Mouse (Mus musculus): ENCODE results near the gene Gstt1.
"Not testable (repeated sequence)": the region's sequence is repeated elsewhere in the genome, so short reads cannot be mapped to it uniquely, and the experiment has no call there.

Gstt1 gene

DNA sequence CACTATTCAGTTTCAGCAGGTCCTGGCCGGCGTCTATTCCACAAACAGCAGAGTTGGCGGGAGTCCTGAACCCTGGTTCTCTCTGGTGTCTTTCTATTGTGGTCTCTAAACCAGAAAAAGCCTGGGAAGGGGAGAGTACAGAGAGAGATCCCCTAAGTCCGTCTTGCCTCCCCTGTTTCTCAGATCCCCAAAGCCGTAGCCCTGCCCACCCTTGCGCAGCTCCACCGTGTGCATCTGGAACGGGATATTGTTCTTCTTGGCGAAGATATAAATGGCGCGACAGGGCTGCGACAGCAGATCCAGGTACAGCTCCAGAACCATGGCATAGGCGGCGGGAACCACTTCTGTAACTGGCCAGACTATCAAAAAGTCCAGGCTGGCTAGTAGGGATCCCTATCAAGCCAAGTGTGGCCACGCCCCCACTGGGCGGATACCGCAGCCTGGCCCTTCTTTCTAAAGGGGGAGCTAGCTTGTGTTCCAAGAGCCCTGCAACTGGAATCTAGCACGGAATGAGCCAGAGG is at the start of gene Gstt1:
Gene Gstt1 (minus strand): TSS at position 409 of the 521 bp plus-strand sequence.
- peak in 1 of 2 experiments; percentile 53 for DNase-seq (ENCODE audit: low spot score in 2 of 2)

- DNase-seq (ENCODE audit: low spot score in 2 of 2) = no peak
These were observed 47.0 kb upstream of the Gstt1 start for GRCm38 (mm10) chr10:75845306-75845930.

DNA sequence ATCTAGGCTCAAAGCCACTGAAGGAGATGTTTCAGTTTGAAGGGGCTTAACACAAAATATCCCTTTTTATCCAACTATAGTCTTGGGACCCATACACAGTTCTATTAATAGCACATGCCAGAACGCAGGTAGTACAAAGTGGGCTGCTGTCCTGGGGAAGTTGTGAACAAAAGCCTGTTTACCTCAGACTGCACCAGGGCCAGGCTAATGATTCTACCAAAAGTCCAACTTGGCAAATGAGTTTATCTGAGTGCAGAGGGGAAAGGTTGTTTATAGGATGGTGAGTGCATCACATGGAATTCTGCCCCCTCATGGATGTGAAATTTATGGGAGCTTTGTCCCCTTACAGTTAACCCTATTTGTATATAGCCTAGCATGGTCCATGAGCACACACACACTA is 46.4 kb upstream of the Gstt1 start:
- DNase-seq (ENCODE audit: low spot score in 2 of 2) = no peak

DNA sequence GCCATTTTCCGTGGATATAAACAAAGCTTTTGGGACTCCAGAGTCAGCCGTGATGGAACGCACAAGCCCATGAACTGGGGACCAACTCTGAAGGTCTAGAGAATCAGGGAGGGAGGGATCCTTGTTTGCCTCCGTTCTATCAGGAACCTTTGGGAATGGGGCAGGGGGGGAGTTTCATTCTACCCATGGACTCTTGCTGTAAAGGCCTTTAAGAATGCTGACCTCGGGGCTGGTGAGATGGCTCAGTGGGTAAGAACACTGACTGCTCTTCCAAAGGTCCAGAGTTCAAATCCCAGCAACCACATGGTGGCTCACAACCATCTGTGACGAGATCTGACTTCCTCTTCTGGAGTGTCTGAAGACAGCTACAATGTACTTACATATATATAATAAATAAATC is 45.5 kb upstream of the Gstt1 start:
- DNase-seq (ENCODE audit: low spot score in 2 of 2) = not testable (repeated sequence)

DNA sequence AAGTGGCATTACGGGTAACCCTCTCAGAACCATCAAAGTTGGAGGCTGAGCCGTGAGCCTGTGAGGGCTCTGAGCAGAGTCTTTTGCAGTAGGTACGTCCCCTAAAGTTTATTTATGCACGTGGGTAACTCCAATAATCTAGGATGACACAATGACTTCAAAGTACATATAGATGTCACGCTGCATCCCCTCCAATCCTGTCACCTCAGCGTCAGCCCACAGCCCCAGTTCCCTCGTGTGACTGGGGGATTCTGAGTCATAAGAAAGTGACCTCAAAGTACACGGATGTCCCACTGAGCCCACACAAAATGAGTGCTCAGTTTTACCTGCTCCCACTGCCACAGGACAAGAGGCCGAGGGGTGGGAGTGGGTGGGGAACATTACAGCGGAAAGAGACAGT is 40.7 kb upstream of the Gstt1 start:
- no peak for DNase-seq (ENCODE audit: low spot score in 2 of 2)

DNA sequence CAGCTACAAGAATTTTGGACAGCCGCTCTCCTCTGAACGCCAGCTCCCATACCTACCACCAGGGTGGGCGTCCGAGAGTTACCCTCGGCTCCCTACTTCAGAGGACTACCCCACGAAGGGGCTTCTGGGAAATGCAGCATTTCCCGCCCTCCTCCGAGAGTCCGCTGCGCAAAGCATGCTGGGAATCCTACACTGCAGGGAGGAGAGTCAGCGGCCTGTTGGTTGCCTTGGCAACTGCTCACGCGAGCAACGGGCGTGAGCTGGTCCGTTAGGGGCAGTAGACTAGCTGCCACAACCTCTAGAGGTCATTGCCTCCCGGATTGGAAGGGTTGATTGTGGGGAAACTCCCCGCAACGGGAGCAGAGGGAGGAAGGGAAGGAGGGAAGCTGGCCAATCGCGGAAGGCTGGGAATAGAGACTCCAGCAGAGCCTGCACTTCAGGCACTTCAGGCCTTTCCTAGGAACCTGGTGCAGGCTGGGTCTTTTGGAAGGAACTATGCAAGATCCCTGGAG is 38.9 kb upstream of the Gstt1 start, which contains the start of gene Gstt2:
Gene Gstt2 (minus strand): TSS at position 177 of the 512 bp plus-strand sequence.
- DNase-seq (ENCODE audit: low spot score in 2 of 2) = peak; percentile 89 to 93

- DNase-seq (ENCODE audit: low spot score in 2 of 2) = no peak
These were observed 37.6 kb upstream of the Gstt1 start for GRCm38 (mm10) chr10:75835761-75836531.

GRCm38 (mm10) chr10:75835307-75835706 is 36.9 kb upstream of the Gstt1 start:
- DNase-seq (ENCODE audit: low spot score in 2 of 2) = peak in 1 of 2 experiments; percentile 53

DNA sequence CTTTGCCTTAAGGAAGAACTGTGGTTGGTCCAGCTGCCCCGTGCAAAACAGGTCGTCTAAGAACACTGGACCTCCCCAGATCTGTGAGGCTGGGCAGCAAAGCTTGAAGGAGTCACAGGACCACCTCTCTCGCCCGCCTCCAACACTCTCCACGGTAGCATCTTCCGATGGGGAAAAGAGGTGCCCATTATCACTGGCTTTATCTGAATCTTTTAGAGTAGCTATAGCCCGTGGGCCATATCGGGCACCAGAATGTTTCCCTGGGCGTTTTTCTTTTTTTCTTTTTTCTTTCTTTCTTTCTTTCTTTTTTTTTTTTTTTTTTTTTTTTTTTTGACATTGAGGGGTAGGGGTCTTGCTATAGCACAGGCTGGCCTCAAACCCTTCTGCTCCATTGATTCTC is 36.3 kb upstream of the Gstt1 start:
- DNase-seq (ENCODE audit: low spot score in 2 of 2) = no peak

DNA sequence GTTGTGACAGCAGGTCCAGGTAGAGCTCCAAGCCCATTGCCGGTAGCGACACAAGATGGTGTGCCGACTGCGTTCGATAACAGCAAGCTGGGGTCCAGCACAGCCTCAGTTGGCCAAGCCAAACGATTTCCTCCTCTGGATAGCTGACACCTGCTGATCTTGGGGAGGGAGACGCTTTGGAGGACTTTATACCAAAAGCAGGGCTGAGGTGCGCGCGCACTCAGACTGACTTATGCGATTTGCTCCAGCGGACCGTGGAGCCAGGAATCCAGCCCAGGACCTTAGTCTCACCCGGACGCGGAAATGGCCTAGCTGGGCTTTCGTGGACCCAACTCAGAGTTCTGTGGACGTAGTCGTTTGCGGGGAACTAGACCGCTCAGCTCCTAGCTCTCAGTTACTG is 35.9 kb upstream of the Gstt1 start:
- DNase-seq (ENCODE audit: low spot score in 2 of 2) = peak; percentile 75 to 83

DNA sequence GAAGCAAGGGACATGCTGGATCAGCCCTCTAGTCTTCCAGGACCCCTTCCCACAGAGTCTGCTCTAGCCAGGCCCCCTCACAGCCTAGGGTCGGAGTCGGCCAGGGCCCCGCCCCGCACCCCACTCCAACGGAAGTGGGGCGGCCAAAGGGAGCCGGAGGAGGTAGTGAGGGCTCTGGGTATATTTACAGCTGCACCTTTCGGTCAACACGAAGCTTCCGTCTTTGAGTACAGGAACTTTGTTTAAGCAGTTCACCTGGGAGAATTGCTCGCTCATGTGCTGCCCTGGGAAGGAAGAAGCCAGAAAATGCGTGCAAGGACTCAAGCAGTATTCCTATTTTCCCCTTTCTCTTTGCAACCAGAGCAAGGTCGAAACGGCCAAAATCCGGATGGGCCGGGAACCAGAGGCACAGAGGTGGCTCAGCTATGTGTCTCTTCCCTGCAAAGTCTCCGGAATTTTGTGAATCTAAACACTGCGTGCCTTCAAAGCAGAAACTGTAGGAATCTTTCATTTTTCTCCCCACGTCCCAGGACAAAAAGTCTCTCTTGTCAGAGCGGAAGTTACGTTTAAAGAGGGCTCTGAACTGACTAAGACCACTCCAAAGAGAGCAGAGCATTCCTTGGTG is 35.2 kb upstream of the Gstt1 start:
- peak in 1 of 2 experiments; percentile 25 for DNase-seq (ENCODE audit: low spot score in 2 of 2)

DNA sequence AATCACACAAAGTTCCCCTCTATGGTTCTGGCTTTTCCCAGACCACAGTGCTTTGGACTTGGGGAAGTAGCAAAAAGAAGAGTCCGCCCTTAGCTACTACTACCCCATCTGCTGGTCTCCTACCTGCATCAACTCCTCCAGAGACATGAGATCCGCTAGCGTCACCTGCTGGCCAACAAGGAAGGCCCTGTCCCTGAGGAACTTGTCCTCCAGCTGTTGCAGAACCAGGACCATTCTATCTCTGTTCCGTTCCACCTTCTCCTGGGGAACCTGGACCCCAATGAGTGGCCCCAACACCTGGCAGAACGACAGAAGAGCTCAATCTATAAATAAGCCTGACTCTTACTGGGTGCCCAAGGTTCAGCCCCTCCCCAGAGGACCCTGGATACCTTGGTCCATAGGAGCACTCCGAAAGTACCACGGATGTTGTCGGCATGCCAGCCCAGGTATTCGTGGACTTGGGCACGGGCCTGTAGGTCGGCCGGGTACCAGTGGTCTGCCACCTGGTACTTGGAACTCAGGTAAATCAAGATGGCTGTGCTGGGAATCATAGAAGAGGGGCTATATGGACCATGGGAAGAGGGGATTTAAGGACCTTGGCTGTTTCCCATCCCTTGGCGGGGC is 34.0 kb upstream of the Gstt1 start:
- DNase-seq (ENCODE audit: low spot score in 2 of 2) = no peak

DNA sequence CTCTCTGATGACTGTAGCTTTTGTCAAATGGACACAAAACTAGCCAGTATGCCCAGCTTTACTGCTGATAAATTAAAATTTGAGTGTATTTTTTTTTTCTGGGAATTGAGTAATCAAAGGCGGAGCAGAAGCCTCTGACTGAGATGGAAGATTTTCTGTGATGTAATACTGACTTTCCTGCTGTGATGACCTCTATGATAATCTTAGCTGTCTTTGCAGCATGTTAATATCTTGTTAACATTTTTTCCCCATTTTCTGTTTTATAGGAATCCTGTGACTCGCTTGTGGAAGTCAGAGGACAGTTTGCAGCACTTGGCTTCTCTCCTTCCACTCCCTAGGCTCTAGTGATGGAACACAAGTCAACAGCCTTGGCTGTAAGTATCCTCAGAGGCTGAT is 31.9 kb upstream of the Gstt1 start:
- DNase-seq (ENCODE audit: low spot score in 2 of 2) = no peak

GRCm38 (mm10) chr10:75829529-75830274 is 31.3 kb upstream of the Gstt1 start:
- DNase-seq (ENCODE audit: low spot score in 2 of 2) = no peak

GRCm38 (mm10) chr10:75828500-75828931 is 30.1 kb upstream of the Gstt1 start:
- DNase-seq (ENCODE audit: low spot score in 2 of 2) = peak in 1 of 2 experiments; percentile 32

DNA sequence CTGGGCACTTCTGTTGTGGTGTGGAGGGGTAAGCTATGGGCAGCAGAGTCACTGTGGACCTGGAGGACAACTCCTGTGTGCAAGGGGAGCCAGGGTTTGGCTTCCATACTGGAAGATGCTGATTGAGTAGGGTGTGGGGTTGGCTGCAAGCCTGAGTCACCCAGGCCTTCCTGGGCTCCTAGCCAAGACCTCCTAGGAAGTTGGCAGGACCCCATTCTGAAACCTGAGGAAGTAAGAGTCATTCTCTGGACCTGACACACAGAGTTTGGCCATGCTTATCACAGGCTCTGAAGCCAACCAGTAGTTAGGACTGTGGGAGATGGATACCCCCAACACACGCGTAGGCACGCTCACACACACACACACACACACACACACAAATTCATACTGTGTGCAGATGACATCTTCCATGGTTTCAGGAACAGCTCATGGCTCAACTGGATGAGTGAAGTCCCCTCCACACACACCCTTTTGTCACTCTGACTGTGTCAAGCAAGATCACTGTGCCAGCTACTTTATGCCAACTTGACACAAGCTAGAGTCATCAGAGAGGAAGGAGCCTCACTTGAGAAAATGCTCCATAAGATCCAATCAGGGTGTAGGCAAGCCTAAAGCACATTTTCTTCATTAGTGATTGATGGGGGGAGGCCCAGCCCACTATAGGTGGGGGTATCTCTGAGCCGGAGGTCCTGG is 29.4 kb upstream of the Gstt1 start:
- peak in 1 of 2 experiments; percentile 33 for DNase-seq (ENCODE audit: low spot score in 2 of 2)

DNA sequence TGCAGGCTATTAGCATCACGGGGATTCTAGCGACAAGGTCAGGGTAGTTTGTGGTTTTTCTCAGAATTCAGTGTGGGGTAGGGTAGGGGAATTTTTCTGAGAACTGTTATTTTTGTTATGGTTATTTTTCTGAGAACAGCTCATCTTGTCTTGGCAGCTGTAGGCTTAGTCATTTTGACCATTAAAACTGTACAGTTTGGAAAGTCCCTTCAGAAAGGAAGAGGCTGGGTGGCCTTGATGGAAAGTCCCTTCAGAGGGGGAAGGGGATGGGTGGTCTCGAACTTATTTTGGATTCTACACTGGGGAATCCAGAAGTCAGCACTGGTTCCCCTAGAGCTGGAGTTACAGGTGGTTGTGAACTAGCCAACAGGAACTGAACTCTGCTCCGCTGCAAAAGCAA is 26.1 kb upstream of the Gstt1 start:
- DNase-seq (ENCODE audit: low spot score in 2 of 2) = no peak

DNA sequence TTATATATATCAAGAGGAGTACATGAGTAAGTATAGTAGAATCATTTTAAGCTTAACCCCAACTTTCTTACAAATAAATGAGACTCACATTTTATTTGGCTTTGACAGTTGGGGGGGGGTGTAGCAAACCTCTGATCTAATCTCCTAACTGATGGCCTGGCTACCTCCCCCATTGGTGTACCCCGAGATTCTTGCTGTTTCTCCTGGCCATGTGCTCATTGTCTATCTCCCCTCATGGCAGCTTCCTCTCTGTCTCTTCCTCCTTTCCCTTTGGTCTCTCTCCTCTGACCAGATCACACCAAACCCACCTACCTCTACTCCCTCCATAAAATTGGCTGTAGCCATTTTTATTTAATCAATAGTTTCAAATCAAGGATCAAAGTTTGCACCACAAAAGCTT is 25.4 kb upstream of the Gstt1 start:
- DNase-seq (ENCODE audit: low spot score in 2 of 2) = no peak

GRCm38 (mm10) chr10:75822443-75822842 is 24.1 kb upstream of the Gstt1 start, which contains the start of gene Gstt4:
TSS of gene Gstt4 (minus strand) at chr10:75822543.
- DNase-seq (ENCODE audit: low spot score in 2 of 2) = no peak

DNA sequence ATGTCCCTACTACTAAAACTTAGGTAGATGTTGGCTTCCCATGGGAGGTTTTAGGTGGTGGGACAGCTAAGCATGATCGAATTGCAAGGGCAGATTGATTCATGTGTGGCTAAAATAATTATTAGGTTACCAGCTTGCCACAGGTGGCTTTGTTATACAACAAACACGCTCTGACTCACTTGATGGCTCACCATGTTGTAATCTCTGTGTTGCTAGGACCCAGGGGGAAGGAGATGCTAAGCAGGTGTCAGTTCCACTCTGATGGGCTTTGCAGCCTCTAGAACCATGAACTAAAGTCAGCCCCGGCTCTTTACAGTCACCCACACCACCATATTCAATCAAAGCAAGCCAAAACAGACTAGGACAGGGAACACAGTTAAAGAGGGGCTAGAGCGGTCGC is 21.5 kb upstream of the Gstt1 start:
- no peak for DNase-seq (ENCODE audit: low spot score in 2 of 2)
